Comparison of ENCODE assay signal across 12 mouse cellular contexts in genomic region chr4:133121974-133122637, GRCm38 (mm10). TPM values are rescaled to one million over a fixed set of nuclear protein-coding genes. Genes with fewer than 3 reads are reported as not detected.
DNase-seq lines count a peak whose midpoint lies in the region; ATAC-seq and TF ChIP-seq lines count a peak whose summit lies in the region.
"Had no signal": no experiment of that assay in that cellular context is flagged by ENCODE, and none has a peak within 500 bp of the region (broad histone marks: within the 10 kb centered on the region; RNA-seq: fewer than 3 reads in every experiment).

No protein-coding gene starts in this region.

- TF ChIP-seq CTCF in spleen, adult 2 months (IDR thresholded peaks at IDR 0.05; ENCODE audit: extremely low read depth, insufficient read depth, insufficient read length, insufficient replicate concordance): no peak
- TF ChIP-seq CTCF in stomach, postnatal 0 days (IDR thresholded peaks at IDR 0.05; ENCODE audit: low read depth): no peak
- no peak for TF ChIP-seq CTCF in cerebellum, adult 2 months (IDR thresholded peaks at IDR 0.05; ENCODE audit: borderline replicate concordance, insufficient read depth, low read depth, low read length)

- DNase-seq in adrenal gland, postnatal 10 days: peak; percentile 17
- DNase-seq in adrenal gland, postnatal 14 days: no peak
- DNase-seq in kidney, adult 11 months: no peak
- DNase-seq in spleen, adult 2 months (ENCODE audit: low read depth in 1 of 2, low spot score in 2 of 2): no peak
- DNase-seq in spleen, postnatal 14 days (ENCODE audit: low spot score in 2 of 2): no peak
- no peak for DNase-seq in stomach, postnatal 0 days (ENCODE audit: low spot score)
- DNase-seq in cerebellum, adult 2 months: no peak
- DNase-seq: cerebellum, adult 9-10 months; liver, embryonic 13.5 days; thymus, adult 2 months had no signal

- ATAC-seq in kidney, embryonic 15.5 days (replicated peaks; ENCODE audit: low FRiP score): no peak
- peak; percentile 58 for ATAC-seq in stomach, postnatal 0 days (ENCODE audit: low FRiP score, low TSS enrichment)

- TF ChIP-seq EP300 in stomach, postnatal 0 days (optimal IDR thresholded peaks at IDR 0.05): no peak

- no peaks in the 10 kb centered on the region for H3K27me3 ChIP-seq in kidney, embryonic 15.5 days
- no peaks in the 10 kb centered on the region for H3K27me3 ChIP-seq in spleen, adult 2 months (ENCODE audit: control insufficient read depth, insufficient read depth, low read length)
- H3K27me3 ChIP-seq in stomach, postnatal 0 days (ENCODE audit: control insufficient read depth, insufficient read depth, low read length): no peaks in the 10 kb centered on the region
- no peaks in the 10 kb centered on the region for H3K27me3 ChIP-seq in cerebellum, adult 2 months (ENCODE audit: control insufficient read depth, insufficient read depth, low read length)

- H3K9ac ChIP-seq in kidney, embryonic 15.5 days: no peak overlapping the region
- H3K9ac ChIP-seq in stomach, postnatal 0 days (ENCODE audit: low read length): no peak overlapping the region
- H3K9ac ChIP-seq: liver, embryonic 13.5 days had no signal

- no peak for TF ChIP-seq POLR2A in spleen, adult 2 months (IDR thresholded peaks at IDR 0.05; ENCODE audit: low read depth, low read length)
- no peak for TF ChIP-seq POLR2A in cerebellum, adult 2 months (IDR thresholded peaks at IDR 0.05; ENCODE audit: borderline replicate concordance, insufficient read depth, low read length)

- H3K4me3 ChIP-seq in kidney, embryonic 15.5 days (replicated peaks): no peak overlapping the region
- H3K4me3 ChIP-seq in spleen, adult 2 months (ENCODE audit: extremely low read depth, insufficient read depth, insufficient read length): no peak overlapping the region
- no peak overlapping the region for H3K4me3 ChIP-seq in stomach, postnatal 0 days (ENCODE audit: low read depth, low read length)
- no peak overlapping the region for H3K4me3 ChIP-seq in cerebellum, adult 2 months (replicated peaks; ENCODE audit: insufficient read depth, low read depth, low read length)
- H3K4me3 ChIP-seq: forebrain, embryonic 10.5 days; liver, embryonic 13.5 days had no signal

- H3K27ac ChIP-seq in kidney, embryonic 15.5 days: 0 out of 2 replicates have a peak overlapping the region, but pooled peaks have one; percentile 37
- peak overlapping the region; percentile 19; the same call in 1 of the 2 replicates for H3K27ac ChIP-seq in spleen, adult 2 months (ENCODE audit: insufficient read depth, low read length)
- H3K27ac ChIP-seq in stomach, postnatal 0 days (replicated peaks): 0 out of 2 replicates have a peak overlapping the region, but pooled peaks have one; percentile 53
- no peak overlapping the region for H3K27ac ChIP-seq in cerebellum, adult 2 months (ENCODE audit: insufficient read depth, low read length)
- H3K27ac ChIP-seq: liver, embryonic 13.5 days had no signal

- H3K9me3 ChIP-seq in kidney, embryonic 15.5 days (replicated peaks): 0 out of 2 replicates have a peak, but pooled peaks cover 5% of the 10 kb centered on the region
- H3K9me3 ChIP-seq in stomach, postnatal 0 days (ENCODE audit: control insufficient read depth, low read length): no peaks in the 10 kb centered on the region
- H3K9me3 ChIP-seq: liver, embryonic 13.5 days had no signal

- no peaks in the 10 kb centered on the region for H3K36me3 ChIP-seq in kidney, embryonic 15.5 days
- H3K36me3 ChIP-seq in spleen, adult 2 months (ENCODE audit: control insufficient read depth, insufficient read depth, low read length): no peaks in the 10 kb centered on the region
- H3K36me3 ChIP-seq in stomach, postnatal 0 days (ENCODE audit: control insufficient read depth, insufficient read depth, low read length): no peaks in the 10 kb centered on the region
- H3K36me3 ChIP-seq: forebrain, embryonic 10.5 days; liver, embryonic 13.5 days had no signal

- peaks cover 50% of the 10 kb centered on the region for H3K4me1 ChIP-seq in kidney, embryonic 15.5 days
- peaks cover 3% of the 10 kb centered on the region; the same call in 1 of the 2 replicates for H3K4me1 ChIP-seq in spleen, adult 2 months (ENCODE audit: control insufficient read depth, insufficient read depth, insufficient read length)
- peaks cover 10% of the 10 kb centered on the region for H3K4me1 ChIP-seq in stomach, postnatal 0 days (replicated peaks; ENCODE audit: control insufficient read depth, insufficient read depth)
- peaks cover 10% of the 10 kb centered on the region for H3K4me1 ChIP-seq in cerebellum, adult 2 months (ENCODE audit: control insufficient read depth, insufficient read depth, low read length)

- WGBS in kidney, embryonic 15.5 days: 30% methylated on average over 5 of the region's 5 CpGs
- 20% methylated on average over 5 of the region's 5 CpGs for WGBS in spleen, adult 2 months
- 30% methylated on average over 5 of the region's 5 CpGs for WGBS in stomach, postnatal 0 days
- 63% methylated on average over 5 of the region's 5 CpGs for WGBS in cerebellum, adult 2 months

- no peak overlapping the region for H3K4me2 ChIP-seq in kidney, embryonic 15.5 days
- H3K4me2 ChIP-seq in stomach, postnatal 0 days (replicated peaks; ENCODE audit: low read depth): no peak overlapping the region
- H3K4me2 ChIP-seq: liver, embryonic 13.5 days had no signal

RNA-seq across cellular contexts. Expression of gene Wasf2, which starts 8.2 kb away (rescaled TPM):
- total RNA-seq in adrenal gland, postnatal 10 days (2021): 100 to 1,000 TPM; 122 to 123 TPM
- 117 and 150 TPM in 2 replicates for total RNA-seq in adrenal gland, postnatal 14 days (2021)
- polyA plus RNA-seq in kidney, embryonic 15.5 days (2015; fragmentation: Nextera tagmentation; extraction: Ambion mirVana): 107 and 109 TPM in 2 replicates
- 76.2 and 87.6 TPM in 2 replicates for polyA plus RNA-seq in spleen, adult 2 months (2012; rRNA removed)
- 71.4 and 84.2 TPM in 2 replicates for polyA plus RNA-seq in stomach, postnatal 0 days (2015; fragmentation: Nextera tagmentation; extraction: Ambion mirVana)
- polyA plus RNA-seq in cerebellum, adult 2 months (2012; rRNA removed): 15.0 and 16.3 TPM in 2 replicates
